Mouse (Mus musculus) MEL (cell line): ENCODE data around the gene Gdpd3. TPM values are rescaled to one million over a fixed set of nuclear protein-coding genes. Genes with fewer than 3 reads are reported as not detected.

Experiments
- DNase-seq: peaks from one replicate; pipeline ENCODE4 v3.0.0; 2011; ENCODE audit warnings: low read depth, low spot score
- H3K27ac ChIP-seq: 2 replicates; pipeline ENCODE4 v1.5.1; 2012; ENCODE audit warnings: low read depth, mild to moderate bottlenecking, control low read depth, low read length, moderate library complexity; ENCODE audit not compliant: control insufficient read depth
- H3K27me3 ChIP-seq, 2 experiments: fragments of 150-350 bp in 1 of 2; sonication (generic) in 1 of 2; 2 replicates each; pipeline ENCODE4 v1.6.1; 2012; ENCODE audit warnings: low read length in 2 of 2, mild to moderate bottlenecking in 2 of 2, improper control_type of control experiment in 1 of 2, moderate library complexity in 1 of 2; ENCODE audit not compliant: insufficient read depth in 2 of 2, control insufficient read depth in 1 of 2
- H3K36me3 ChIP-seq, 2 experiments: 2 replicates each; pipeline ENCODE4 v1.6.1; 2012 to 2014; ENCODE audit warnings: low read length in 2 of 2, improper control_type of control experiment in 1 of 2, inconsistent platforms in 1 of 2, mild to moderate bottlenecking in 1 of 2; ENCODE audit not compliant: insufficient read depth in 2 of 2, control insufficient read depth in 1 of 2
- H3K4me1 ChIP-seq, 2 experiments: fragments of 150-350 bp in 1 of 2; sonication (generic) in 1 of 2; 2 replicates each; pipeline ENCODE4 v1.6.1; 2012; ENCODE audit warnings: low read length in 2 of 2, improper control_type of control experiment in 1 of 2, mild to moderate bottlenecking in 1 of 2; ENCODE audit not compliant: insufficient read depth in 2 of 2, control insufficient read depth in 1 of 2
- H3K4me3 ChIP-seq, 2 experiments: fragments of 150-350 bp in 1 of 2; sonication (generic) in 1 of 2; 2 replicates each; pipeline ENCODE4 v1.5.1; 2012; ENCODE audit warnings: low read depth in 2 of 2, low read length in 2 of 2, mild to moderate bottlenecking in 2 of 2, moderate library complexity in 2 of 2, control low read depth in 1 of 2, improper control_type of control experiment in 1 of 2; ENCODE audit not compliant: control insufficient read depth in 1 of 2, insufficient read depth in 1 of 2
- H3K79me2 ChIP-seq: 2 replicates; pipeline ENCODE4 v1.6.1; 2012; ENCODE audit warnings: mild to moderate bottlenecking, low read length, moderate library complexity; ENCODE audit not compliant: control insufficient read depth, poor library complexity, insufficient read depth
- H3K9ac ChIP-seq: 2 replicates; pipeline ENCODE4 v1.6.1; 2012; ENCODE audit warnings: low read depth, mild to moderate bottlenecking, control low read depth, low read length, moderate library complexity; ENCODE audit not compliant: control insufficient read depth, poor library complexity, severe bottlenecking
- H3K9me3 ChIP-seq: fragments of 150-350 bp; sonication (generic); replicated peaks from 2 replicates; pipeline ENCODE4 v1.6.1; 2012; ENCODE audit warnings: mild to moderate bottlenecking, low read length, improper control_type of control experiment, moderate library complexity; ENCODE audit not compliant: insufficient read depth
- BHLHE40 ChIP-seq: IDR thresholded peaks from 2 replicates; pipeline ENCODE4 v1.6.1; 2012; ENCODE audit warnings: low read depth, mild to moderate bottlenecking, inconsistent platforms, low read length, improper control_type of control experiment, borderline replicate concordance
- CTCF ChIP-seq, 3 experiments: IDR thresholded peaks in 2 of 3; conservative IDR thresholded peaks in 1 of 3; 2 replicates each; pipeline ENCODE4 v1.5.1; 2011 to 2012; ENCODE audit warnings: low read length in 3 of 3, low read depth in 2 of 3, mild to moderate bottlenecking in 2 of 3, improper control_type of control experiment in 1 of 3, inconsistent platforms in 1 of 3, mixed read lengths in 1 of 3, moderate library complexity in 1 of 3; ENCODE audit not compliant: control insufficient read depth in 1 of 3, insufficient read depth in 1 of 3, poor library complexity in 1 of 3, severe bottlenecking in 1 of 3
- E2F4 ChIP-seq: IDR thresholded peaks from 2 replicates; pipeline ENCODE4 v1.6.1; 2011; ENCODE audit warnings: low read depth, low read length, improper control_type of control experiment, borderline replicate concordance
- ELF1 ChIP-seq: IDR thresholded peaks from 2 replicates; pipeline ENCODE4 v1.6.1; 2014; ENCODE audit warnings: low read depth, mild to moderate bottlenecking, inconsistent platforms, low read length, improper control_type of control experiment, moderate library complexity
- ETS1 ChIP-seq: IDR thresholded peaks from 2 replicates; pipeline ENCODE4 v1.6.1; 2012; ENCODE audit warnings: low read depth, mild to moderate bottlenecking, inconsistent platforms, low read length, improper control_type of control experiment, moderate library complexity
- GABPA ChIP-seq: IDR thresholded peaks from 2 replicates; pipeline ENCODE4 v1.6.1; 2012; ENCODE audit warnings: low read depth, mild to moderate bottlenecking, inconsistent platforms, low read length, improper control_type of control experiment, moderate library complexity
- GATA1 ChIP-seq: IDR thresholded peaks from 2 replicates; pipeline ENCODE4 v1.6.1; 2011; ENCODE audit warnings: low read depth, low read length, improper control_type of control experiment
- MAFK ChIP-seq: IDR thresholded peaks from 2 replicates; pipeline ENCODE4 v1.6.1; 2011; ENCODE audit warnings: low read depth, mild to moderate bottlenecking, low read length, improper control_type of control experiment, borderline replicate concordance
- MAZ ChIP-seq: IDR thresholded peaks from 2 replicates; pipeline ENCODE4 v1.6.1; 2012; ENCODE audit warnings: low read depth, mild to moderate bottlenecking, inconsistent platforms, low read length, improper control_type of control experiment
- MXI1 ChIP-seq: IDR thresholded peaks from 2 replicates; pipeline ENCODE4 v1.6.1; 2011; ENCODE audit warnings: mild to moderate bottlenecking, low read depth, low read length, improper control_type of control experiment
- NELFE ChIP-seq: IDR thresholded peaks from 2 replicates; pipeline ENCODE4 v1.6.1; 2011; ENCODE audit warnings: low read depth, low read length, improper control_type of control experiment
- NRF1 ChIP-seq: IDR thresholded peaks from 2 replicates; pipeline ENCODE4 v1.6.1; 2014; ENCODE audit warnings: low read depth, mild to moderate bottlenecking, inconsistent platforms, low read length, improper control_type of control experiment, moderate library complexity; ENCODE audit not compliant: poor library complexity, insufficient read depth, severe bottlenecking
- POLR2A ChIP-seq, 2 experiments: IDR thresholded peaks; 2 replicates each; pipeline ENCODE4 v1.6.1; 2011 to 2012; ENCODE audit warnings: low read length in 2 of 2, mild to moderate bottlenecking in 2 of 2, control low read depth in 1 of 2, improper control_type of control experiment in 1 of 2, low read depth in 1 of 2, moderate library complexity in 1 of 2; ENCODE audit not compliant: control insufficient read depth in 1 of 2, insufficient read depth in 1 of 2, poor library complexity in 1 of 2
- RCOR1 ChIP-seq: IDR thresholded peaks from 2 replicates; pipeline ENCODE4 v1.6.1; 2012; ENCODE audit warnings: low read depth, mild to moderate bottlenecking, inconsistent platforms, low read length, improper control_type of control experiment
- UBTF ChIP-seq: IDR thresholded peaks from 2 replicates; pipeline ENCODE4 v1.6.1; 2012; ENCODE audit warnings: low read depth, mild to moderate bottlenecking, inconsistent platforms, low read length, improper control_type of control experiment, moderate library complexity, borderline replicate concordance; ENCODE audit not compliant: insufficient read depth
- USF1 ChIP-seq: IDR thresholded peaks from 2 replicates; pipeline ENCODE4 v1.6.1; 2014; ENCODE audit warnings: low read depth, mild to moderate bottlenecking, inconsistent platforms, low read length, improper control_type of control experiment, moderate library complexity
- ZKSCAN1 ChIP-seq: IDR thresholded peaks from 2 replicates; pipeline ENCODE4 v1.6.1; 2012; ENCODE audit warnings: low read depth, mild to moderate bottlenecking, inconsistent platforms, low read length, improper control_type of control experiment, moderate library complexity
- ZNF384 ChIP-seq: IDR thresholded peaks from 2 replicates; pipeline ENCODE4 v1.6.1; 2012; ENCODE audit warnings: low read depth, mild to moderate bottlenecking, inconsistent platforms, low read length, improper control_type of control experiment
- polyA plus RNA-seq, 2 experiments: library from polyadenylated mRNA; stranded (reverse) in 1 of 2; unstranded in 1 of 2; fragments of >175 nt in 1 of 2; fragments of >200 nt in 1 of 2; gene quantifications; 2 replicates each; pipeline versions ENCODE4 v1.2.1 to v1.2.4; 2012; ENCODE audit warnings: low replicate concordance in 2 of 2, low read depth in 1 of 2; ENCODE audit not compliant: insufficient read length in 2 of 2, insufficient read depth in 1 of 2, missing spikeins in 1 of 2
- total RNA-seq: library from RNA; depleted of rRNA; stranded (reverse); fragments of 300-350 nt; gene quantifications from 2 replicates; pipeline ENCODE4 v1.2.3, GENCODE M21; 2012

Gdpd3 gene
- total and polyA plus RNA-seq, 3 experiments: 12.7 to 13.0 TPM; not detected in 1

DNA sequence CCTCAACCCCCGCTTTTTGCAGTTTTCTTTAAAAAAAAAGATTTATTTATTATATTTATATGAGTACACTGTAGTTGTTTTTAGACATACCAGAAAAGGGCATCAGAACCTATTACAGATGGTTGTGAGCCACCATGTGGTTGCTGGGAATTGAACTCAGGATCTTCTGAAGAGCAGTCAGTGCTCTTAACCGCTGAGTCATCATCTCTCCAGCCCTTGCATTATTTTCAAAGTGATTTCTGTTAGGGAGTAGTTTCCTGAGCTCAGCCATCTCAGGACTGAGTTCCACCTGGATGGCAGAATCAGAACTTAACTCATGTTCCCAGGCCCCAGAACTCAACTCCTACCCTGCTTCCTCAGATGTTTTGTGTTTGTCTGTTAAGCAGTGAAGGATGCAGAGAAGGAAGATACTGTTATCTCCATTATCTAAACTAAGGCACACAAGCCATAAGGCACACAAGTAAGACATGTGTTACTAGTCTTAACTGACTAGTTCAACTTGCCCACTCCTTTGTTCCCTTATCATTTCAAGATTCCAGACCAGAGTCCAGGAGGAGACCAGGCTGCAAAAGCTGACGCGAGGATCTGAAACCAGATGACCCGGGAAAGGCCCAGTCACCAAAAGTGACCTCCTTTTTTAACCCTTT, 43.7 kb downstream of the Gdpd3 start (continued):
- TF ChIP-seq RCOR1 (no peak; the same call in 1 of the 2 replicates), MAFK (peak; percentile 91), ELF1 (no peak), ETS1 (no peak), GATA1 (peak; percentile 81), NRF1 (no peak), ZKSCAN1 (no peak), UBTF (no peak)
- TF ChIP-seq, all 39 proteins: peak for 11

DNA sequence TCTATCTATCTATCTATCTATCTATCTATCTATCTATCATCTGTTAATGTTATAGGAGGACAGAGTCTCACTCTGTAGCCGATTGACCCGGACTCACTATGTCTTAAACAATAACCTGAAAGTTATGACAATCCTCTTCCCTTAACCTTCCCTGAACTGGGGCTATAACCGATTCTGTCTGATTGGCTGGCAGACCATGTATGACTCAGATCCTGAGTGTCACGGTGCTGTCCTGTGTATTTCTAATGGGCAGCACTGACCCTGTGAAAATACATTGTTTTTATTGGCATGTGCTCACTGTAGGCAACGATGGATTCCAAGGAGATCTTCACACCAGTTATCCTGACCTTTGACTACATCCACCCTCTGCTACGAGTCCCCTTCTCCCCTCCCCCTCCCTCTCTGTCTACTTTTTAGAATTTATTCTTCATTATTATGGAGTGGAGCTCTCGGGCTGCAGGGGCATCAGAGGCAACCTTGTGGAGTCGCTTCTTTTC, 49.6 kb downstream of the Gdpd3 start:
- H3K36me3 ChIP-seq: no peaks in the 10 kb centered on the region
- no peak for DNase-seq
- H3K27me3 ChIP-seq: 0 out of 4 replicates have a peak, but pooled peaks cover 2% of the 10 kb centered on the region in 2 experiments
- H3K9me3 ChIP-seq: no peaks in the 10 kb centered on the region
- no peak overlapping the region for H3K27ac ChIP-seq
- H3K4me1 ChIP-seq: no peaks in the 10 kb centered on the region; a peak in 1 of 4 replicates
- no peaks in the 10 kb centered on the region for H3K79me2 ChIP-seq
- H3K9ac ChIP-seq: no peak overlapping the region
- TF ChIP-seq POLR2A (IDR thresholded peaks at IDR 0.05; ENCODE audit: control insufficient read depth in 1 of 2, insufficient read depth in 1 of 2, low read depth in 1 of 2, low read length in 2 of 2, poor library complexity in 1 of 2) (no peak), GATA1 (peak; percentile 20; the same call in 1 of the 2 replicates)
- H3K4me3 ChIP-seq: no peak overlapping the region

DNA sequence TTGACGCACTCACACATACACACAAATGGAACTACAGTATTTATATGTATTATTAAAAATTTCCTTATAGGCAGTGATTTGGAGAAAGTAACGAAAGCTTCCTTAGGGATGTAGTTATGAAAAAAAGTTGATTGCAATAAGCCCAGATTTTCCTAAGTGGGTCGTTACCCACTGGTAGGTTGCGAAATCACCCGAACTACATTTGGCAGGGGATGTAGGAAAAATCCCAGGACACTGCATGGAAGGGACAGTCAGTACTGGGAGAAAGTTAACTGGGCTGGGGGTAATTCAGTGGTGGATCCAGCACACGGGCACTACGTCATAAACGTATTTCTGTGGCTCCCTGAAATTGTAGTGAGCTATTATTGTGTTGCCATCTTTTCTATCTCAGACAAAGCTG, 50.4 kb downstream of the Gdpd3 start:
- DNase-seq: no peak
- TF ChIP-seq GABPA (no peak), BHLHE40 (no peak), NELFE (no peak), E2F4 (no peak), USF1 (no peak), MAZ (no peak), ZNF384 (no peak), CTCF (IDR thresholded peaks at IDR 0.05 in 2 of 3, conservative IDR thresholded peaks at IDR 0.05 in 1 of 3; ENCODE audit: control insufficient read depth in 1 of 3, insufficient read depth in 1 of 3, low read depth in 2 of 3, low read length in 3 of 3, poor library complexity in 1 of 3, severe bottlenecking in 1 of 3) (no peak), MXI1 (no peak)

More for the DNA sequence above, 50.4 kb downstream of the Gdpd3 start:
- no peak overlapping the region for H3K27ac ChIP-seq
- no peaks in the 10 kb centered on the region for H3K9me3 ChIP-seq
- H3K4me1 ChIP-seq: no peaks in the 10 kb centered on the region; a peak in 1 of 4 replicates
- H3K4me3 ChIP-seq: no peak overlapping the region
- H3K79me2 ChIP-seq: no peaks in the 10 kb centered on the region
- H3K9ac ChIP-seq: no peak overlapping the region
- 0 out of 4 replicates have a peak, but pooled peaks cover 2% of the 10 kb centered on the region in 2 experiments for H3K27me3 ChIP-seq
- H3K36me3 ChIP-seq: no peaks in the 10 kb centered on the region
